Mouse (Mus musculus) ES-E14 (cell line): Measurements from ENCODE around the gene Agbl5. TPM values are rescaled to one million over a fixed set of nuclear protein-coding genes. Genes with fewer than 3 reads are reported as not detected.

Source experiments
- DNase-seq: peaks from one replicate; pipeline ENCODE4 v3.0.0-alpha.2; 2013; ENCODE audit warnings: low read depth, low spot score
- H3K27ac ChIP-seq: 2 replicates; pipeline ENCODE4 v1.5.1; 2012; ENCODE audit warnings: low read depth, mild to moderate bottlenecking, low read length, moderate library complexity, mixed read lengths; ENCODE audit not compliant: poor library complexity, insufficient read depth, severe bottlenecking
- H3K36me3 ChIP-seq: 2 replicates; pipeline ENCODE4 v1.6.1; 2012; ENCODE audit warnings: mild to moderate bottlenecking, low read length, moderate library complexity, mixed read lengths; ENCODE audit not compliant: control insufficient read depth, poor library complexity, insufficient read depth, severe bottlenecking
- H3K4me1 ChIP-seq, 2 experiments: fragments of 150-350 bp in 1 of 2; sonication (generic) in 1 of 2; 2 replicates each; pipeline ENCODE4 v1.6.1; 2012; ENCODE audit warnings: low read length in 2 of 2, mild to moderate bottlenecking in 1 of 2, mixed read lengths in 1 of 2; ENCODE audit not compliant: control insufficient read depth in 2 of 2, insufficient read depth in 2 of 2, poor library complexity in 1 of 2
- H3K4me3 ChIP-seq, 2 experiments: fragments of 150-350 bp in 1 of 2; sonication (generic) in 1 of 2; 2 replicates each; pipeline ENCODE4 v1.5.1; 2012; ENCODE audit warnings: low read length in 2 of 2, low read depth in 1 of 2, mild to moderate bottlenecking in 1 of 2, mixed read lengths in 1 of 2; ENCODE audit not compliant: insufficient read depth in 1 of 2, poor library complexity in 1 of 2, severe bottlenecking in 1 of 2
- H3K9ac ChIP-seq: 2 replicates; pipeline ENCODE4 v1.6.1; 2012; ENCODE audit warnings: low read depth, mild to moderate bottlenecking, low read length, mixed read lengths; ENCODE audit not compliant: poor library complexity, insufficient read depth, severe bottlenecking
- H3K9me3 ChIP-seq: fragments of 150-350 bp; sonication (generic); 2 replicates; pipeline ENCODE4 v1.6.1; 2012; ENCODE audit warnings: low read depth, mild to moderate bottlenecking, low read length; ENCODE audit not compliant: control insufficient read depth, insufficient read depth
- CHD2 ChIP-seq: IDR thresholded peaks from 2 replicates; pipeline ENCODE4 v1.6.1; 2014; ENCODE audit warnings: mild to moderate bottlenecking, low read depth, low read length, inconsistent platforms
- HCFC1 ChIP-seq: IDR thresholded peaks from 2 replicates; pipeline ENCODE4 v1.6.1; 2012; ENCODE audit warnings: low read length, inconsistent platforms, borderline replicate concordance; ENCODE audit not compliant: insufficient read depth
- MAFK ChIP-seq: IDR thresholded peaks from 2 replicates; pipeline ENCODE4 v1.6.1; 2014; ENCODE audit warnings: mild to moderate bottlenecking, low read depth, low read length, inconsistent platforms; ENCODE audit not compliant: insufficient read depth
- ZC3H11A ChIP-seq: IDR thresholded peaks from 2 replicates; pipeline ENCODE4 v1.6.1; 2012; ENCODE audit warnings: low read depth, mild to moderate bottlenecking, inconsistent platforms, low read length, borderline replicate concordance
- ZNF384 ChIP-seq: IDR thresholded peaks from 2 replicates; pipeline ENCODE4 v1.6.1; 2012; ENCODE audit warnings: low read depth, low read length, inconsistent platforms
- in situ Hi-C, 2 experiments: fragments of 600-800 bp; cut with MboI; formaldehyde crosslinking; loops; one replicate each; pipeline ENCODE4 v1.15.1; 2025; ENCODE audit warnings: low sequenced_read_pairs in 2 of 2, inconsistent platforms in 1 of 2; ENCODE audit not compliant: unreplicated experiment in 2 of 2
- total RNA-seq: library from RNA; depleted of rRNA; stranded (reverse); fragments of 300-350 nt; gene quantifications from 2 replicates; pipeline ENCODE4 v1.2.3, GENCODE M21; 2012

The Agbl5 gene
- total RNA-seq, 1 experiment = 17.0 TPM

GRCm38 (mm10) chr5:30864322-30864721 is 24.2 kb upstream of the Agbl5 start:
- no peak for DNase-seq
- no peak overlapping the region for H3K4me3 ChIP-seq
- in situ Hi-C loops = no loop called here
- no peaks in the 10 kb centered on the region for H3K9me3 ChIP-seq
- no peaks in the 10 kb centered on the region for H3K36me3 ChIP-seq
- TF ChIP-seq HCFC1 (no peak), CHD2 (no peak), ZC3H11A (no peak)
- peaks cover 0 to 10% of the 10 kb centered on the region in 2 experiments; a peak in 2 of 4 replicates for H3K4me1 ChIP-seq
- no peak overlapping the region for H3K9ac ChIP-seq
- H3K27ac ChIP-seq = no peak overlapping the region

GRCm38 (mm10) chr5:30866871-30867270 is 21.6 kb upstream of the Agbl5 start:
- in situ Hi-C loops = no loop called here

GRCm38 (mm10) chr5:30867712-30868111 is 20.8 kb upstream of the Agbl5 start, which contains the start of gene Tmem214:
Gene Tmem214 (plus strand): TSS chr5:30868012.
- DNase-seq = no peak
- peaks cover 0 to 10% of the 10 kb centered on the region in 2 experiments; a peak in 2 of 4 replicates for H3K4me1 ChIP-seq
- no peak within 1 kb of the TSS for H3K9ac ChIP-seq
- H3K27ac ChIP-seq = no peak within 1 kb of the TSS
- in situ Hi-C loops = no loop called here
- no peaks in the 10 kb centered on the region for H3K9me3 ChIP-seq
- TF ChIP-seq CHD2 (no peak), HCFC1 (no peak), MAFK (no peak), ZC3H11A (no peak), ZNF384 (no peak)
- peaks cover 14% of the 10 kb centered on the region for H3K36me3 ChIP-seq
- 0 out of 4 replicates have a peak within 1 kb of the TSS, but pooled peaks of 1 of the 2 experiments have one; percentile 89 for H3K4me3 ChIP-seq

More at GRCm38 (mm10) chr5:30866871-30867270, 21.6 kb upstream of the Agbl5 start:
- Histone ChIP-seq H3K4me3 (no peak overlapping the region), H3K36me3 (peaks cover 6% of the 10 kb centered on the region), H3K27ac (no peak overlapping the region), H3K9ac (no peak overlapping the region), H3K9me3 (no peaks in the 10 kb centered on the region), H3K4me1 (peaks cover 0 to 10% of the 10 kb centered on the region in 2 experiments; a peak in 2 of 4 replicates)
- DNase-seq = no peak
- TF ChIP-seq HCFC1 (no peak), ZNF384 (no peak), CHD2 (no peak), MAFK (no peak), ZC3H11A (no peak)

GRCm38 (mm10) chr5:30868981-30869380 is 19.5 kb upstream of the Agbl5 start:
- peak overlapping the region; percentile 37; the same call in 1 of the 2 replicates for H3K9ac ChIP-seq
- in situ Hi-C loops = no loop called here
- peak overlapping the region; percentile 9 to 89; a peak in 2 of 4 replicates for H3K4me3 ChIP-seq
- peaks cover 26% of the 10 kb centered on the region for H3K36me3 ChIP-seq
- no peaks in the 10 kb centered on the region for H3K9me3 ChIP-seq
- TF ChIP-seq ZNF384 (no peak), ZC3H11A (no peak), HCFC1 (no peak), MAFK (no peak), CHD2 (no peak)
- no peak overlapping the region for H3K27ac ChIP-seq
- H3K4me1 ChIP-seq = peaks cover 0 to 4% of the 10 kb centered on the region in 2 experiments; a peak in 2 of 4 replicates
- no peak for DNase-seq

GRCm38 (mm10) chr5:30869405-30870130 is 18.9 kb upstream of the Agbl5 start:
- no peaks in the 10 kb centered on the region for H3K9me3 ChIP-seq
- peak overlapping the region; percentile 74 for H3K9ac ChIP-seq
- H3K27ac ChIP-seq = no peak overlapping the region
- H3K4me1 ChIP-seq = no peaks in the 10 kb centered on the region
- TF ChIP-seq HCFC1 (peak; percentile 93), CHD2 (no peak)
- peak; percentile 75 for DNase-seq
- H3K36me3 ChIP-seq = peaks cover 32% of the 10 kb centered on the region
- in situ Hi-C loops = no loop called here
- peak overlapping the region; percentile 70 to 89 for H3K4me3 ChIP-seq
